Mouse (Mus musculus): ENCODE measurements around the gene Tekt4. TPM values are rescaled to one million over a fixed set of nuclear protein-coding genes. Genes with fewer than 3 reads are reported as not detected.

Tekt4 gene
- total RNA-seq (2023; ENCODE audit: inconsistent age) = not detected in 4 replicates

GRCm38 (mm10) chr17:25454272-25454671 is at the start of gene Tekt4:
Gene Tekt4 (plus strand): TSS chr17:25454615.

GRCm38 (mm10) chr17:25433617-25434606 is 20.5 kb upstream of the Tekt4 start, which contains the start of gene Cacna1h:
Gene Cacna1h (minus strand): TSS chr17:25433783.

GRCm38 (mm10) chr17:25497013-25497412 is 42.6 kb downstream of the Tekt4 start, which contains the start of gene Sstr5:
Gene Sstr5 (minus strand): TSS chr17:25497288.

Other genes starting within 250 kb of the Tekt4 start
- 23.3 to 29.1 TPM (median 27.6 TPM) in 4 replicates for gene Gnptg, start 214.5 kb upstream of the Tekt4 start, total RNA-seq (2023; ENCODE audit: inconsistent age)
- gene Tsr3, start 214.4 kb upstream of the Tekt4 start, total RNA-seq (2023; ENCODE audit: inconsistent age) = 14.8 to 19.8 TPM (median 15.4 TPM) in 4 replicates
- 0.54 to 2.4 TPM (median 1.2 TPM) in 4 replicates for gene Baiap3, start 198.3 kb upstream of the Tekt4 start, total RNA-seq (2023; ENCODE audit: inconsistent age)
- gene Ube2i, start 180.0 kb upstream of the Tekt4 start, total RNA-seq (2023; ENCODE audit: inconsistent age) = 423 to 464 TPM (median 442 TPM) in 4 replicates
- not detected in 4 replicates for gene Prss34, start 156.2 kb upstream of the Tekt4 start, total RNA-seq (2023; ENCODE audit: inconsistent age)
- not detected in 4 replicates for gene Prss28, start 146.0 kb upstream of the Tekt4 start, total RNA-seq (2023; ENCODE audit: inconsistent age)
- not detected in 4 replicates for gene Prss29, start 136.0 kb upstream of the Tekt4 start, total RNA-seq (2023; ENCODE audit: inconsistent age)
- gene Tpsab1, start 109.1 kb upstream of the Tekt4 start, total RNA-seq (2023; ENCODE audit: inconsistent age) = not detected in 4 replicates
- gene Tpsb2, start 88.3 kb upstream of the Tekt4 start, total RNA-seq (2023; ENCODE audit: inconsistent age) = not detected in 4 replicates
- not detected in 4 replicates for gene Tpsg1, start 85.3 kb upstream of the Tekt4 start, total RNA-seq (2023; ENCODE audit: inconsistent age)
- 5.3 to 10.7 TPM (median 7.8 TPM) in 4 replicates for gene Cacna1h, start 20.8 kb upstream of the Tekt4 start, total RNA-seq (2023; ENCODE audit: inconsistent age)
- gene Sstr5, start 42.7 kb downstream of the Tekt4 start, total RNA-seq (2023; ENCODE audit: inconsistent age) = not detected in 4 replicates
- gene Sox8, start 116.1 kb downstream of the Tekt4 start, total RNA-seq (2023; ENCODE audit: inconsistent age) = 0.21 to 0.67 TPM in 2 of 4 replicates, not detected in the others
- 26.7 to 32.2 TPM (median 29.1 TPM) in 4 replicates for gene Lmf1, start 124.5 kb downstream of the Tekt4 start, total RNA-seq (2023; ENCODE audit: inconsistent age)

Data from B cell, adult (primary cell).